Mouse (Mus musculus) MEL (cell line): Measurements from ENCODE around the gene Ctsg.
"Not testable (repeated sequence)": the region's sequence is repeated elsewhere in the genome, so short reads cannot be mapped to it uniquely, and the experiment has no call there.

Source experiments
- CTCF ChIP-seq, 3 experiments: IDR thresholded peaks in 2 of 3; conservative IDR thresholded peaks in 1 of 3; 2 replicates each; pipeline ENCODE4 v1.5.1; 2011 to 2012; ENCODE audit warnings: low read length in 3 of 3, low read depth in 2 of 3, mild to moderate bottlenecking in 2 of 3, improper control_type of control experiment in 1 of 3, inconsistent platforms in 1 of 3, mixed read lengths in 1 of 3, moderate library complexity in 1 of 3; ENCODE audit not compliant: control insufficient read depth in 1 of 3, insufficient read depth in 1 of 3, poor library complexity in 1 of 3, severe bottlenecking in 1 of 3
- GABPA ChIP-seq: IDR thresholded peaks from 2 replicates; pipeline ENCODE4 v1.6.1; 2012; ENCODE audit warnings: low read depth, mild to moderate bottlenecking, inconsistent platforms, low read length, improper control_type of control experiment, moderate library complexity
- GATA1 ChIP-seq: IDR thresholded peaks from 2 replicates; pipeline ENCODE4 v1.6.1; 2011; ENCODE audit warnings: low read depth, low read length, improper control_type of control experiment
- MEF2A ChIP-seq: IDR thresholded peaks from 2 replicates; pipeline ENCODE4 v1.6.1; 2014; ENCODE audit warnings: low read depth, mild to moderate bottlenecking, inconsistent platforms, low read length, improper control_type of control experiment; ENCODE audit not compliant: poor library complexity, insufficient replicate concordance, severe bottlenecking; ENCODE audit errors: extremely low read depth
- POLR2A ChIP-seq, 2 experiments: IDR thresholded peaks; 2 replicates each; pipeline ENCODE4 v1.6.1; 2011 to 2012; ENCODE audit warnings: low read length in 2 of 2, mild to moderate bottlenecking in 2 of 2, control low read depth in 1 of 2, improper control_type of control experiment in 1 of 2, low read depth in 1 of 2, moderate library complexity in 1 of 2; ENCODE audit not compliant: control insufficient read depth in 1 of 2, insufficient read depth in 1 of 2, poor library complexity in 1 of 2
- RCOR1 ChIP-seq: IDR thresholded peaks from 2 replicates; pipeline ENCODE4 v1.6.1; 2012; ENCODE audit warnings: low read depth, mild to moderate bottlenecking, inconsistent platforms, low read length, improper control_type of control experiment
- SIN3A ChIP-seq: IDR thresholded peaks from 2 replicates; pipeline ENCODE4 v1.6.1; 2012; ENCODE audit warnings: low read length, improper control_type of control experiment, inconsistent platforms
- SMC3 ChIP-seq: IDR thresholded peaks from 2 replicates; pipeline ENCODE4 v1.6.1; 2011; ENCODE audit warnings: low read depth, low read length, improper control_type of control experiment
- USF1 ChIP-seq: IDR thresholded peaks from 2 replicates; pipeline ENCODE4 v1.6.1; 2014; ENCODE audit warnings: low read depth, mild to moderate bottlenecking, inconsistent platforms, low read length, improper control_type of control experiment, moderate library complexity
- USF2 ChIP-seq, 2 experiments: IDR thresholded peaks; 2 replicates each; pipeline ENCODE4 v1.6.1; 2011 to 2012; ENCODE audit warnings: improper control_type of control experiment in 2 of 2, low read length in 2 of 2, borderline replicate concordance in 1 of 2, inconsistent platforms in 1 of 2, low read depth in 1 of 2, mild to moderate bottlenecking in 1 of 2; ENCODE audit not compliant: insufficient read depth in 1 of 2

DNA sequence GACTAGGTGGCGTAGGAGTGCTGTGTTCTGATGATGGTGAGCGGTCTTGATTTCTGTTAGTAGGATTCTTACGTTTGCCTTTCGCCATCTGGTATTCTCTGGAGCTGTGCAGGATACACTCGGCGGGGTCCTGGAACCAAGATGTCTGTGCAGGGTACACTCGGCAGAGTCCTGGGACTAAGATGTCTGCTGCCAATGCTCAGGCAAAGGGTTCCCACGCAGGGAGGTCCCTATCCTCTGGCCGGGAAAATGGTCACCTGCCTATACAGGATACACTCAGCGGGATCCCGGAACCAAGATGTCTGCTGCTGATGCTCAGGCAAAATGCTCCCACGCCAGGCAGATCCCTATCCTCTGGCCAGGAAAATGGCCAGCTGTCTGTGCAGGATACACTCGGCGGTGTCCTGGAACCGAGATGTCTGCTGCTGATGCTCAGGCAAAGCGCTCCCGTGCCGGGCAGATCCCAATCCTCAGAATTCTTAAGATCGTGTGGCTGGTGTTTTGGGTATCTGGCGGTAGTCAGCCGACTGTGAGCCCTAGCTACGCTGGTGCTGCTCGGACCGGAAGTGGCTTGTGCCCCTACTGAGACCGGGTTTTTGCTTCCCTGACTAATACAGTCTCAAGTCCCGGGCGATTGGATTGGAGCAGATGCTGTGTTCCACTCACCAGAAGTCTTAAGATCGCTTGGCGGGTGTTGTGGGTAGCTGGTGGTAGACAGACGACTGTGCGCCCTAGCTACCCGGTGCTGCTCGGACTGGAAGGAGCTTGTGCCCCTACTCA is 13.3 kb upstream of the Ctsg start:
- not testable (repeated sequence) for TF ChIP-seq USF1; SMC3; SIN3A; MEF2A; CTCF (IDR thresholded peaks at IDR 0.05 in 2 of 3, conservative IDR thresholded peaks at IDR 0.05 in 1 of 3; ENCODE audit: control insufficient read depth in 1 of 3, insufficient read depth in 1 of 3, low read depth in 2 of 3, low read length in 3 of 3, poor library complexity in 1 of 3, severe bottlenecking in 1 of 3); POLR2A (IDR thresholded peaks at IDR 0.05; ENCODE audit: control insufficient read depth in 1 of 2, insufficient read depth in 1 of 2, low read depth in 1 of 2, low read length in 2 of 2, poor library complexity in 1 of 2); GATA1; USF2 (IDR thresholded peaks at IDR 0.05; ENCODE audit: borderline replicate concordance in 1 of 2, insufficient read depth in 1 of 2, low read depth in 1 of 2, low read length in 2 of 2); RCOR1; GABPA
